Mouse (Mus musculus) thymus, adult 2 months (tissue): Measurements from ENCODE around the gene Dip2a. TPM values are rescaled to one million over a fixed set of nuclear protein-coding genes. Genes with fewer than 3 reads are reported as not detected.

ENCODE experiments used
- DNase-seq: peaks from one replicate; pipeline ENCODE4 v3.0.0; 2021
- H3K27ac ChIP-seq: fragments of 200-500 bp; 2 replicates; pipeline ENCODE4 v1.5.1; 2012; ENCODE audit warnings: low read length, control low read depth; ENCODE audit not compliant: control insufficient read depth, insufficient read depth
- H3K27me3 ChIP-seq: fragments of 200-500 bp; 2 replicates; pipeline ENCODE4 v1.6.1; 2012; ENCODE audit warnings: mild to moderate bottlenecking, low read length, moderate library complexity, mixed read lengths; ENCODE audit not compliant: control insufficient read depth, insufficient read depth
- H3K36me3 ChIP-seq: fragments of 200-500 bp; 2 replicates; pipeline ENCODE4 v1.6.1; 2012; ENCODE audit warnings: mild to moderate bottlenecking, low read length, moderate library complexity; ENCODE audit not compliant: control insufficient read depth, insufficient read depth
- H3K4me1 ChIP-seq: fragments of 200-500 bp; replicated peaks from 2 replicates; pipeline ENCODE4 v1.6.1; 2012; ENCODE audit warnings: low read length; ENCODE audit not compliant: control insufficient read depth, insufficient read depth
- H3K4me3 ChIP-seq: fragments of 200-500 bp; 2 replicates; pipeline ENCODE4 v1.5.1; 2012; ENCODE audit warnings: mild to moderate bottlenecking, low read length, control low read depth, moderate library complexity; ENCODE audit not compliant: control insufficient read depth, insufficient read depth
- CTCF ChIP-seq: fragments of 200-500 bp; IDR thresholded peaks from 2 replicates; pipeline ENCODE4 v1.5.1; 2012; ENCODE audit warnings: mild to moderate bottlenecking, control low read depth, low read length, moderate library complexity, borderline replicate concordance; ENCODE audit not compliant: control insufficient read depth, poor library complexity, insufficient read depth; ENCODE audit errors: extremely low read depth
- POLR2A ChIP-seq: fragments of 200-500 bp; IDR thresholded peaks from 2 replicates; pipeline ENCODE4 v1.6.1; 2012; ENCODE audit warnings: mild to moderate bottlenecking, low read length, control low read depth, moderate library complexity; ENCODE audit not compliant: control insufficient read depth, poor library complexity, insufficient read depth; ENCODE audit errors: extremely low read depth
- WGBS: fragments of 180-500 bp; shearing (Covaris S2); methylation state at CpG from one replicate; pipeline ENCODE4 v1.1.7; 2018; 5-methylcytosine and 5-hydroxymethylcytosine counted together
- polyA plus RNA-seq: library from polyadenylated mRNA; depleted of rRNA; stranded (reverse); fragments of >200 nt; gene quantifications from 2 replicates; pipeline ENCODE4 v1.2.3, GENCODE M21; 2012

Gene Dip2a
- polyA plus RNA-seq, 1 experiment = 8.1 TPM

DNA sequence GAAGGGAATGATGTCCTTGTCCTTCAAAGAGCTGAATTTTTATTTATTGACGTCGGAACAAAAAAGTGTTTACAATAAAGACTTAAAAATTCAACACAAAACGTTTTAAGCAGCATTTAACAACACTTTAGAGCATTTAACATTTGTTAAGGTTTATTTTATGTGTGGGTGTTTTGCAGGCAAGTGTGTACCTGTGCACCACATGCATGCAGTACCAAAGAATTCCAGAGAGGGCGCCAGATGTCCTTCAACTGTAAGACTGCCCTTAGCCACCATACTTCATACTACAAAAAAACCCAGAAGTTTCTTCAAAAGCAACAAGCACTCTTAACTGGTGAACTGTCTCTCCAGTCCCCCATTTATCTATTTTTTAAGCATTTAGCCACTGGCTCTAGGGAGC lies 1.5 kb upstream of the Dip2a start:
- 14% methylated on average over 4 of the region's 4 CpGs for WGBS
- TF ChIP-seq CTCF (no peak), POLR2A (no peak)
- peaks cover 9% of the 10 kb centered on the region; the same call in 1 of the 2 replicates for H3K4me1 ChIP-seq
- H3K27me3 ChIP-seq = 0 out of 2 replicates have a peak, but pooled peaks cover 4% of the 10 kb centered on the region
- no peak overlapping the region for H3K27ac ChIP-seq
- DNase-seq = peak; percentile 60
- peaks cover 11% of the 10 kb centered on the region for H3K36me3 ChIP-seq
- H3K4me3 ChIP-seq = no peak overlapping the region

GRCm38 (mm10) chr10:76346043-76346491 lies 976 bp upstream of the Dip2a start:
- H3K36me3 ChIP-seq = peaks cover 6% of the 10 kb centered on the region; the same call in 1 of the 2 replicates
- H3K4me1 ChIP-seq = peaks cover 9% of the 10 kb centered on the region; the same call in 1 of the 2 replicates
- TF ChIP-seq CTCF (no peak), POLR2A (no peak)
- no peak overlapping the region for H3K27ac ChIP-seq
- 0 out of 2 replicates have a peak overlapping the region, but pooled peaks have one; percentile 4 for H3K4me3 ChIP-seq
- H3K27me3 ChIP-seq = 0 out of 2 replicates have a peak, but pooled peaks cover 4% of the 10 kb centered on the region
- no peak for DNase-seq
- WGBS = 2% methylated on average over 8 of the region's 8 CpGs

- Histone ChIP-seq H3K4me3 (peak overlapping the region; percentile 82), H3K27ac (no peak overlapping the region), H3K27me3 (0 out of 2 replicates have a peak, but pooled peaks cover 4% of the 10 kb centered on the region), H3K36me3 (peaks cover under 1% of the 10 kb centered on the region; the same call in 1 of the 2 replicates), H3K4me1 (peaks cover 9% of the 10 kb centered on the region; the same call in 1 of the 2 replicates)
- TF ChIP-seq POLR2A (no peak), CTCF (no peak)
- no peak for DNase-seq
- WGBS = under 1% methylated on average over 12 of the region's 12 CpGs
Observed at GRCm38 (mm10) chr10:76345540-76345902, 430 bp upstream of the Dip2a start.

DNA sequence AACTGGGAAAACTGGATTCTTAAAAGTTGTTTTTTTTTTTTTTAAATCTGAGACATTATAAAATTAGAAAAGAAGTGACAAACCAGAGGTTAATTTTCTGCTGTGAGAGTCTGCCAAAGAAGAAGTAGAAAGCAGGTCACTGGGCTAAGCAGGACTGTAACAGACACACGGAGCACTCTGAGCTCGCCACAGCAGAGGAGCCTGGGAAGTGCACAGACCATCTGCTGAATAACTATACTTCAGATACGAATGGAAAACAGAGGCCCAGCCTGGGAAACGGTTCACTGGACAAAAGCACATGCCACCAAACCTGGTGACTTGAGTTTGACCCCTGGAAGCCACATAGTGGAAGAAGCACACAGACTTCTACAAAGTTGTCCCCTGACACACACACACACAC lies 10.7 kb downstream of the Dip2a start:
- TF ChIP-seq CTCF (no peak), POLR2A (no peak)
- 77% methylated on average over 4 of the region's 4 CpGs for WGBS
- Histone ChIP-seq H3K4me1 (no peaks in the 10 kb centered on the region), H3K36me3 (no peaks in the 10 kb centered on the region), H3K27ac (no peak overlapping the region), H3K4me3 (no peak overlapping the region), H3K27me3 (no peaks in the 10 kb centered on the region)
- DNase-seq = no peak

- H3K27me3 ChIP-seq = no peaks in the 10 kb centered on the region
- H3K36me3 ChIP-seq = no peaks in the 10 kb centered on the region
- no peaks in the 10 kb centered on the region for H3K4me1 ChIP-seq
- no peak overlapping the region for H3K4me3 ChIP-seq
- WGBS = 90% methylated on average over 2 of the region's 2 CpGs
- no peak overlapping the region for H3K27ac ChIP-seq
- TF ChIP-seq CTCF (no peak), POLR2A (no peak)
- no peak for DNase-seq
Observed at GRCm38 (mm10) chr10:76332040-76332439, 13.1 kb downstream of the Dip2a start.

GRCm38 (mm10) chr10:76329093-76329492 lies 16.0 kb downstream of the Dip2a start:
- Histone ChIP-seq H3K4me1 (no peaks in the 10 kb centered on the region), H3K27ac (no peak overlapping the region), H3K36me3 (no peaks in the 10 kb centered on the region), H3K4me3 (no peak overlapping the region), H3K27me3 (no peaks in the 10 kb centered on the region)
- DNase-seq = no peak
- 97% methylated on average over 4 of the region's 4 CpGs for WGBS
- TF ChIP-seq CTCF (no peak), POLR2A (no peak)

DNA sequence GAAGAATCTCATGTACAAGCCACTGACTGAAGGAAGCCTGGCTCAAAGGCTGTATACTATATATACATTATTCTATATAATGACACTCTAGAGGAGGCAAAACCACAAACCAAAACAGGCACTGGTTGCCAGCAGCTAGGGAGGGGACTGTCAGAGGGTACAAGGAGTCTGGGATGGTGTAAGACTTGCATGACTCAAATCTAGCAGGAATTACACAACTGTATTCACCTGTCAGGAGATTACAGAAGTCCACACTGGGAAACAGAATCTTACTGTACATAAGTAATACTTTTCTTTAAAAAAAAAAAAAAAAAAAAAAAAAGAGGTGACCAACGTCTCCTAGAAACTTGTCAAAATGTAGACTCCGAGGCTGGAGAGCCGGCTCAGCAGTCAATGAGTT lies 16.5 kb downstream of the Dip2a start:
- no peak for TF ChIP-seq POLR2A
- no peak for TF ChIP-seq CTCF
- H3K27me3 ChIP-seq = no peaks in the 10 kb centered on the region
- no peak overlapping the region for H3K4me3 ChIP-seq
- DNase-seq = no peak
- H3K36me3 ChIP-seq = no peaks in the 10 kb centered on the region
- 95% methylated on average over 3 of the region's 3 CpGs for WGBS
- no peaks in the 10 kb centered on the region for H3K4me1 ChIP-seq
- no peak overlapping the region for H3K27ac ChIP-seq
